Mouse (Mus musculus) CH12.LX (cell line): ENCODE data around the gene Fancc. TPM values are rescaled to one million over a fixed set of nuclear protein-coding genes. Genes with fewer than 3 reads are reported as not detected.

ENCODE experiments used
- DNase-seq: peaks from one replicate; pipeline ENCODE4 v3.0.0-alpha.2; 2013; ENCODE audit errors: extremely low read depth
- H3K27ac ChIP-seq: 2 replicates; pipeline ENCODE4 v1.5.1; 2012; ENCODE audit warnings: low read depth, mild to moderate bottlenecking, control low read depth, moderate library complexity; ENCODE audit not compliant: insufficient read depth
- H3K27me3 ChIP-seq: replicated peaks from 2 replicates; pipeline ENCODE3; 2012; ENCODE audit warnings: inconsistent platforms
- H3K36me3 ChIP-seq, 2 experiments: replicated peaks in 1 of 2; 2 replicates each; pipeline versions ENCODE3 to v1.6.1; 2012; ENCODE audit warnings: inconsistent platforms in 1 of 2, low read length in 1 of 2, mild to moderate bottlenecking in 1 of 2, mixed read lengths in 1 of 2, moderate library complexity in 1 of 2; ENCODE audit not compliant: control insufficient read depth in 1 of 2, insufficient read depth in 1 of 2
- H3K4me1 ChIP-seq, 2 experiments: 2 replicates each; pipeline ENCODE4 v1.6.1; 2012; ENCODE audit warnings: inconsistent platforms in 1 of 2, moderate library complexity in 1 of 2; ENCODE audit not compliant: insufficient read depth in 2 of 2, control insufficient read depth in 1 of 2
- H3K4me2 ChIP-seq: 2 replicates; pipeline ENCODE4 v1.6.1; 2012; ENCODE audit warnings: low read depth, mild to moderate bottlenecking, control low read depth; ENCODE audit not compliant: poor library complexity, insufficient read depth, severe bottlenecking
- H3K4me3 ChIP-seq, 3 experiments: fragments of 150-350 bp in 1 of 3; sonication (generic) in 1 of 3; replicated peaks in 1 of 3; 2 replicates each; pipeline versions ENCODE3 to v1.5.1; 2011 to 2012; ENCODE audit warnings: low read depth in 2 of 3, low read length in 2 of 3, mild to moderate bottlenecking in 2 of 3, moderate library complexity in 2 of 3, control low read depth in 1 of 3, improper control_type of control experiment in 1 of 3, inconsistent platforms in 1 of 3, mixed read lengths in 1 of 3; ENCODE audit not compliant: poor library complexity in 1 of 3
- H3K79me2 ChIP-seq: replicated peaks from 2 replicates; pipeline ENCODE4 v1.6.1; 2012; ENCODE audit warnings: mild to moderate bottlenecking, moderate library complexity; ENCODE audit not compliant: control insufficient read depth, poor library complexity, insufficient read depth, severe bottlenecking; ENCODE audit errors: extremely low read depth
- H3K9ac ChIP-seq: 2 replicates; pipeline ENCODE4 v1.6.1; 2012; ENCODE audit warnings: low read depth, mild to moderate bottlenecking, control low read depth, moderate library complexity; ENCODE audit not compliant: insufficient read depth
- H3K9me3 ChIP-seq: replicated peaks from 2 replicates; pipeline ENCODE3; 2012; ENCODE audit warnings: low read length, inconsistent platforms, mixed read lengths
- CHD2 ChIP-seq: IDR thresholded peaks from 2 replicates; pipeline ENCODE4 v1.6.1; 2011; ENCODE audit warnings: low read length, improper control_type of control experiment
- ELF1 ChIP-seq: IDR thresholded peaks from 2 replicates; pipeline ENCODE4 v1.6.1; 2014; ENCODE audit warnings: low read depth, mild to moderate bottlenecking, inconsistent platforms, low read length, improper control_type of control experiment
- ETS1 ChIP-seq: conservative IDR thresholded peaks from 2 replicates; pipeline ENCODE4 v1.6.1; 2012; ENCODE audit warnings: low read depth, mild to moderate bottlenecking, inconsistent platforms, low read length, improper control_type of control experiment, moderate library complexity
- GABPA ChIP-seq: IDR thresholded peaks from 2 replicates; pipeline ENCODE4 v1.6.1; 2012; ENCODE audit warnings: low read depth, low read length, improper control_type of control experiment, inconsistent platforms; ENCODE audit not compliant: insufficient replicate concordance
- HCFC1 ChIP-seq: IDR thresholded peaks from 2 replicates; pipeline ENCODE4 v1.6.1; 2012; ENCODE audit warnings: low read depth, mild to moderate bottlenecking, inconsistent platforms, low read length, improper control_type of control experiment
- IRF4 ChIP-seq: IDR thresholded peaks from 2 replicates; pipeline ENCODE4 v1.6.1; 2014; ENCODE audit warnings: low read depth, mild to moderate bottlenecking, inconsistent platforms, low read length, improper control_type of control experiment
- JUN ChIP-seq: IDR thresholded peaks from 2 replicates; pipeline ENCODE4 v1.6.1; 2011; ENCODE audit warnings: low read depth, mild to moderate bottlenecking, low read length, improper control_type of control experiment, moderate library complexity; ENCODE audit not compliant: insufficient read depth
- JUND ChIP-seq: conservative IDR thresholded peaks from 2 replicates; pipeline ENCODE4 v1.6.1; 2011; ENCODE audit warnings: low read depth, low read length, improper control_type of control experiment
- MAX ChIP-seq: IDR thresholded peaks from 2 replicates; pipeline ENCODE4 v1.6.1; 2011; ENCODE audit warnings: low read length, improper control_type of control experiment
- MEF2A ChIP-seq: IDR thresholded peaks from 2 replicates; pipeline ENCODE4 v1.6.1; 2014; ENCODE audit warnings: low read depth, mild to moderate bottlenecking, inconsistent platforms, low read length, improper control_type of control experiment, borderline replicate concordance
- MXI1 ChIP-seq: IDR thresholded peaks from 2 replicates; pipeline ENCODE4 v1.6.1; 2011; ENCODE audit warnings: mild to moderate bottlenecking, low read depth, low read length, improper control_type of control experiment
- MYC ChIP-seq: IDR thresholded peaks from 2 replicates; pipeline ENCODE4 v1.6.1; 2011; ENCODE audit warnings: low read depth, mild to moderate bottlenecking, improper control_type of control experiment, low read length
- PAX5 ChIP-seq: IDR thresholded peaks from 2 replicates; pipeline ENCODE4 v1.6.1; 2012; ENCODE audit warnings: low read length, inconsistent platforms, mixed read lengths
- POLR2AphosphoS2 ChIP-seq: IDR thresholded peaks from 2 replicates; pipeline ENCODE4 v1.6.1; 2011; ENCODE audit warnings: low read depth, low read length, improper control_type of control experiment
- RAD21 ChIP-seq: IDR thresholded peaks from 2 replicates; pipeline ENCODE4 v1.6.1; 2011; ENCODE audit warnings: low read depth, mild to moderate bottlenecking, low read length, improper control_type of control experiment, moderate library complexity
- RCOR1 ChIP-seq: conservative IDR thresholded peaks from 2 replicates; pipeline ENCODE4 v1.6.1; 2012; ENCODE audit warnings: low read depth, mild to moderate bottlenecking, inconsistent platforms, low read length, improper control_type of control experiment
- SIN3A ChIP-seq: IDR thresholded peaks from 2 replicates; pipeline ENCODE4 v1.6.1; 2012; ENCODE audit warnings: low read length, improper control_type of control experiment, inconsistent platforms
- TBP ChIP-seq: conservative IDR thresholded peaks from 2 replicates; pipeline ENCODE4 v1.6.1; 2011; ENCODE audit warnings: low read depth, low read length, improper control_type of control experiment
- TCF12 ChIP-seq: IDR thresholded peaks from 2 replicates; pipeline ENCODE4 v1.6.1; 2014; ENCODE audit warnings: low read depth, mild to moderate bottlenecking, inconsistent platforms, low read length, improper control_type of control experiment
- USF1 ChIP-seq: IDR thresholded peaks from 2 replicates; pipeline ENCODE4 v1.6.1; 2014; ENCODE audit warnings: low read depth, mild to moderate bottlenecking, inconsistent platforms, low read length, improper control_type of control experiment
- ZC3H11A ChIP-seq: IDR thresholded peaks from 2 replicates; pipeline ENCODE4 v1.6.1; 2012; ENCODE audit warnings: low read depth, mild to moderate bottlenecking, inconsistent platforms, low read length, improper control_type of control experiment
- dilution Hi-C: fragments of 300-500 bp; cut with MboI; formaldehyde crosslinking; loops from 2 replicates; pipeline ENCODE4 v1.14.3; 2020; ENCODE audit warnings: low sequenced_read_pairs; ENCODE audit not compliant: extremely low pct_unique_long_range_greater_than_20kb, extremely low pct_ligation_motif_present
- in situ Hi-C: fragments of 300-500 bp; cut with MboI; formaldehyde crosslinking; loops from 3 replicates; pipeline ENCODE4 v1.14.3; 2019; ENCODE audit warnings: low sequenced_read_pairs, low pct_ligation_motif_present, low pct_unique_long_range_greater_than_20kb, mixed read lengths
- polyA plus RNA-seq: library from polyadenylated mRNA; unstranded; fragments of >175 nt; gene quantifications from 2 replicates; pipeline ENCODE4 v1.2.1, GENCODE M21; 2012; ENCODE audit warnings: low read depth; ENCODE audit not compliant: insufficient read length
- total RNA-seq, 2 experiments: library from RNA; depleted of rRNA; stranded (reverse); fragments of 300-350 nt in 1 of 2; fragments of >200 nt in 1 of 2; gene quantifications; 2 replicates each; pipeline ENCODE4 v1.2.3; 2012 to 2014

The Fancc gene
- total and polyA plus RNA-seq, 3 experiments: 8.2 to 12.4 (median 8.7) TPM

DNA sequence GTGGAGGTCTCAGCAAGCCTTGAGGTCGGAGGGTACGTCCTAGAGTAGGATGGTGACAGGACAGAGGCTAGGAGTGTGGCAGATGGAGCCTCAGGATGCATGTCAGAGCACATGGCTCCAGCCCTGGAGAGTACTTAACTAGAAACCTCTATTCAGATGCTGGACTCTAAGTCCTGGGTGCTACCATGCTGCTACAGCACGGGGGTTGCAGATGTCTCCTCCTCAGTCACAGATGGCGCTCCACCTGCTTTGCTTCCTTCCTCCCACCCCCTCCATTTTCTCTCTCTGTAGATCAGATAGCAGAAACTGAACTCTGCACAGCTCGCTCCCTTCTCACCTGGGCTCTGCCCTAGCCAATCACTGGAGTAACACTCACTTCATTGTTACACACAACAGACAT, 190.3 kb downstream of the Fancc start:
- no peak for TF ChIP-seq SIN3A
- TF ChIP-seq TCF12: no peak
- TF ChIP-seq TBP: no peak
- TF ChIP-seq POLR2AphosphoS2: no peak
- TF ChIP-seq HCFC1: no peak
- TF ChIP-seq MXI1: no peak
- TF ChIP-seq IRF4: no peak
- no peak for TF ChIP-seq CHD2
- TF ChIP-seq ETS1: no peak
- no peak for TF ChIP-seq JUND
- TF ChIP-seq RCOR1: no peak
- TF ChIP-seq ZC3H11A: no peak
- no peak for TF ChIP-seq JUN
- no peak for TF ChIP-seq MYC
- TF ChIP-seq GABPA: no peak
- TF ChIP-seq ELF1: no peak
- H3K36me3 ChIP-seq: peaks cover 26 to 73% of the 10 kb centered on the region in 2 experiments
- H3K9me3 ChIP-seq: no peaks in the 10 kb centered on the region
- dilution Hi-C loops: no loop called here
- no peak overlapping the region for H3K4me3 ChIP-seq
- no peak for DNase-seq
- in situ Hi-C loops: no loop called here
- no peaks in the 10 kb centered on the region for H3K27me3 ChIP-seq
- no peaks in the 10 kb centered on the region for H3K79me2 ChIP-seq
- H3K27ac ChIP-seq: no peak overlapping the region
- no peaks in the 10 kb centered on the region for H3K4me1 ChIP-seq
- no peak overlapping the region for H3K9ac ChIP-seq
- H3K4me2 ChIP-seq: no peak overlapping the region

DNA sequence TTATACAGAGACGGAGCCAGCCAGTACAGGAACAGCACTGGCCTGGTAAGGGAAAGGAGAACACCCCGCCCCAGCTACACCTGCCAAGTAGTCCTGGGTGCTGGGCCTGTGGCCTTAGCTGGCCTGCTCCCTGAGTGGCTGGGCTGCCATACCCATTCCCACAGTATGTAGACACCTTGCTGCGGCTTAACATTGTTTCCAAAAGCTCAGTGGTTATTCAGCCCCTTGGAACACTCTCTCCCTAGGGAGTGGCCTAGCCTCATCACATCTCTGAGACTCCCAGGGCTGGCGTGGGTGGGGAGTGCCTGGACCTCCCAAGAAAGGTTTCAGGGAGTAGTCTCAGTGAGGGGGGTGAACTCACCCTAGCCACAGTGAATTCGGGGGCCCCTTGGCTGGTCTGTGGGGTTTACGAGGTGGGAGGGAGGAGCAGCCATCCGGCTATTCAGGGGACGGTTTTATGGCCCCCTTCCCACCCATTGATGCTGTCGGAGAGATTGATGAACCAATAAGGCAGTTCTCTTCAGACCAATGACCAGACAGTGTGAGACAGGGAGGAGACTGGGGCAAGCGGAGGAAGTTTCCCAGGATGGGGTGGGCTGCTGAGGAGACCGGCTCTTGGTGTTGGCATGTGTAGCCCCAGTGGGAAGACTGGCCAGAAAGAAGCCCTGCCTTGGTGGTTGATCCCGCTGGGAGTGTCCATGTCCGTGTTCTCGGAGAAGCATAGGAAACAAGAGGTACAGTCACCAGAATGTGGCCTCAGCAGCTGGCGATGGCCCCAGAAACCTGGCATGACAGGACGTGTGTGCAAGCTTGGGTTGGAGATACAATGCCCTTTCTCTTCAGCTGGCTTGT, 191.7 kb downstream of the Fancc start:
- in situ Hi-C loops: no loop called here
- H3K4me1 ChIP-seq: no peaks in the 10 kb centered on the region
- peaks cover 38 to 79% of the 10 kb centered on the region in 2 experiments for H3K36me3 ChIP-seq
- DNase-seq: no peak
- dilution Hi-C loops: no loop called here
- H3K4me2 ChIP-seq: no peak overlapping the region
- H3K27ac ChIP-seq: no peak overlapping the region
- no peak overlapping the region for H3K4me3 ChIP-seq
- H3K27me3 ChIP-seq: no peaks in the 10 kb centered on the region
- TF ChIP-seq USF1 (no peak), MAX (no peak), RCOR1 (no peak), PAX5 (no peak), POLR2AphosphoS2 (no peak), RAD21 (no peak), MEF2A (no peak), MXI1 (no peak), SIN3A (no peak)
- TF ChIP-seq, all 38 proteins: peak for 0
- Histone ChIP-seq H3K9ac (no peak overlapping the region), H3K9me3 (no peaks in the 10 kb centered on the region), H3K79me2 (no peaks in the 10 kb centered on the region)
